Mouse (Mus musculus) hindbrain, embryonic 11.5 days (tissue): ENCODE results near the gene Fbxl17. TPM values are rescaled to one million over a fixed set of nuclear protein-coding genes. Genes with fewer than 3 reads are reported as not detected.

Experiments used
- ATAC-seq: fragments of 200-750 bp; cut with Nextera tagmentation; 2 replicates; pipeline ENCODE4 v1.8.0; 2017; ENCODE audit warnings: mild to moderate bottlenecking, moderate TSS enrichment, moderate library complexity; ENCODE audit not compliant: low FRiP score
- DNase-seq: peaks from one replicate; pipeline ENCODE4 v3.0.0-alpha.2; 2015; ENCODE audit warnings: low spot score
- H3K27ac ChIP-seq: fragments of 300-500 bp; sonication (generic); 2 replicates; pipeline ENCODE4 v1.5.1; 2014; ENCODE audit warnings: mild to moderate bottlenecking, low read depth, low read length
- H3K27me3 ChIP-seq: fragments of 300-500 bp; sonication (generic); 2 replicates; pipeline ENCODE4 v1.6.1; 2014; ENCODE audit warnings: mild to moderate bottlenecking, low read length, moderate library complexity, mixed read lengths; ENCODE audit not compliant: control insufficient read depth, insufficient read depth
- H3K36me3 ChIP-seq: fragments of 300-500 bp; sonication (generic); 2 replicates; pipeline ENCODE4 v1.6.1; 2014; ENCODE audit warnings: mild to moderate bottlenecking, low read length, moderate library complexity, mixed read lengths; ENCODE audit not compliant: control insufficient read depth, insufficient read depth
- H3K4me1 ChIP-seq: fragments of 300-500 bp; sonication (generic); replicated peaks from 2 replicates; pipeline ENCODE4 v1.6.1; 2014; ENCODE audit warnings: low read length, mixed read lengths; ENCODE audit not compliant: control insufficient read depth, insufficient read depth
- H3K4me2 ChIP-seq: fragments of 300-500 bp; sonication (generic); replicated peaks from 2 replicates; pipeline ENCODE4 v1.6.1; 2014; ENCODE audit warnings: mild to moderate bottlenecking, low read depth, low read length
- H3K4me3 ChIP-seq: fragments of 300-500 bp; sonication (generic); 2 replicates; pipeline ENCODE4 v1.5.1; 2014; ENCODE audit warnings: low read depth, low read length
- H3K9ac ChIP-seq: fragments of 300-500 bp; sonication (generic); 2 replicates; pipeline ENCODE4 v1.6.1; 2014; ENCODE audit warnings: low read depth, low read length
- H3K9me3 ChIP-seq: fragments of 300-500 bp; sonication (generic); 2 replicates; pipeline ENCODE4 v1.6.1; 2016; ENCODE audit warnings: low read length; ENCODE audit not compliant: control insufficient read depth
- WGBS: fragments of 180-500 bp; shearing (Covaris S2); extraction: QIAGEN DNeasy Blood & Tissue Kit; methylation state at CpG from one replicate; pipeline ENCODE4 v1.1.7; 2014; 5-methylcytosine and 5-hydroxymethylcytosine counted together
- polyA plus RNA-seq: library from polyadenylated mRNA; unstranded; fragments of >200 nt; fragmentation: Nextera tagmentation; extraction: Ambion mirVana; gene quantifications from 2 replicates; pipeline ENCODE4 v1.2.1, GENCODE M21; 2014

Fbxl17 gene
- polyA plus RNA-seq, 1 experiment from 2014 or later = 9.1 TPM

GRCm38 (mm10) chr17:63076661-63077060 is 423.2 kb downstream of the Fbxl17 start:
- H3K4me1 ChIP-seq = no peaks in the 10 kb centered on the region; the same call in 1 of the 2 replicates
- no peak overlapping the region for H3K27ac ChIP-seq
- 73% methylated on average over 8 of the region's 8 CpGs for WGBS
- H3K9me3 ChIP-seq = no peaks in the 10 kb centered on the region
- no peak overlapping the region for H3K4me2 ChIP-seq
- no peak for ATAC-seq
- DNase-seq = no peak
- H3K27me3 ChIP-seq = no peaks in the 10 kb centered on the region
- no peak overlapping the region for H3K9ac ChIP-seq
- no peaks in the 10 kb centered on the region for H3K36me3 ChIP-seq
- no peak overlapping the region for H3K4me3 ChIP-seq

- H3K27me3 ChIP-seq = no peaks in the 10 kb centered on the region
- H3K4me1 ChIP-seq = no peaks in the 10 kb centered on the region; the same call in 1 of the 2 replicates
- no peak overlapping the region for H3K4me3 ChIP-seq
- H3K9ac ChIP-seq = no peak overlapping the region
- DNase-seq = no peak
- ATAC-seq = no peak
- WGBS = 64% methylated on average over 8 of the region's 8 CpGs
- no peak overlapping the region for H3K27ac ChIP-seq
- H3K9me3 ChIP-seq = no peaks in the 10 kb centered on the region
- H3K4me2 ChIP-seq = no peak overlapping the region
- no peaks in the 10 kb centered on the region for H3K36me3 ChIP-seq
Observed at GRCm38 (mm10) chr17:63076037-63076426, 423.8 kb downstream of the Fbxl17 start.

GRCm38 (mm10) chr17:63075091-63076036 is 424.5 kb downstream of the Fbxl17 start:
- Histone ChIP-seq H3K27ac (no peak overlapping the region), H3K4me2 (no peak overlapping the region), H3K9me3 (no peaks in the 10 kb centered on the region), H3K36me3 (no peaks in the 10 kb centered on the region), H3K4me3 (no peak overlapping the region), H3K27me3 (no peaks in the 10 kb centered on the region), H3K4me1 (no peaks in the 10 kb centered on the region; the same call in 1 of the 2 replicates), H3K9ac (no peak overlapping the region)
- ATAC-seq (0 out of 2 replicates have a peak, but pooled peaks have one; percentile 47), DNase-seq (no peak)
- 75% methylated on average over 14 of the region's 14 CpGs for WGBS

- peaks cover 2% of the 10 kb centered on the region; the same call in 1 of the 2 replicates for H3K4me1 ChIP-seq
- no peak for ATAC-seq
- no peak overlapping the region for H3K27ac ChIP-seq
Observed at GRCm38 (mm10) chr17:63073342-63073741, 426.5 kb downstream of the Fbxl17 start.

GRCm38 (mm10) chr17:63071134-63071923 is 428.5 kb downstream of the Fbxl17 start:
- Histone ChIP-seq H3K4me2 (no peak overlapping the region), H3K4me1 (peaks cover 2% of the 10 kb centered on the region; the same call in 1 of the 2 replicates), H3K27me3 (no peaks in the 10 kb centered on the region), H3K27ac (no peak overlapping the region), H3K9ac (no peak overlapping the region), H3K36me3 (no peaks in the 10 kb centered on the region), H3K4me3 (no peak overlapping the region), H3K9me3 (no peaks in the 10 kb centered on the region)
- ATAC-seq (no peak), DNase-seq (no peak)
- 77% methylated on average over 15 of the region's 15 CpGs for WGBS

More at GRCm38 (mm10) chr17:63073342-63073741, 426.5 kb downstream of the Fbxl17 start:
- no peak overlapping the region for H3K4me3 ChIP-seq
- no peak overlapping the region for H3K4me2 ChIP-seq
- DNase-seq = no peak
- no peaks in the 10 kb centered on the region for H3K9me3 ChIP-seq
- no peak overlapping the region for H3K9ac ChIP-seq
- WGBS = 78% methylated on average over 6 of the region's 6 CpGs
- no peaks in the 10 kb centered on the region for H3K36me3 ChIP-seq
- no peaks in the 10 kb centered on the region for H3K27me3 ChIP-seq

GRCm38 (mm10) chr17:63070161-63070761 is 429.6 kb downstream of the Fbxl17 start:
- Histone ChIP-seq H3K4me2 (no peak overlapping the region), H3K4me3 (no peak overlapping the region), H3K4me1 (peaks cover 2% of the 10 kb centered on the region; the same call in 1 of the 2 replicates), H3K27ac (peak overlapping the region; percentile 58), H3K9me3 (no peaks in the 10 kb centered on the region), H3K9ac (no peak overlapping the region), H3K27me3 (no peaks in the 10 kb centered on the region), H3K36me3 (no peaks in the 10 kb centered on the region)
- DNase-seq = peak; percentile 53
- peak; percentile 72 for ATAC-seq
- 25% methylated on average over 5 of the region's 5 CpGs for WGBS

GRCm38 (mm10) chr17:63062785-63063184 is 437.0 kb downstream of the Fbxl17 start:
- H3K36me3 ChIP-seq = no peaks in the 10 kb centered on the region
- H3K9me3 ChIP-seq = no peaks in the 10 kb centered on the region
- no peak overlapping the region for H3K27ac ChIP-seq
- H3K4me2 ChIP-seq = no peak overlapping the region
- no peak for DNase-seq
- no peaks in the 10 kb centered on the region for H3K27me3 ChIP-seq
- no peak for ATAC-seq
- 60% methylated on average over 5 of the region's 5 CpGs for WGBS
- H3K4me1 ChIP-seq = no peaks in the 10 kb centered on the region
- H3K9ac ChIP-seq = no peak overlapping the region
- H3K4me3 ChIP-seq = no peak overlapping the region

- 86% methylated on average over 3 of the region's 3 CpGs for WGBS
- H3K27ac ChIP-seq = no peak overlapping the region
- H3K4me2 ChIP-seq = no peak overlapping the region
- H3K9me3 ChIP-seq = no peaks in the 10 kb centered on the region
- no peak overlapping the region for H3K9ac ChIP-seq
- DNase-seq (no peak), ATAC-seq (no peak)
- no peak overlapping the region for H3K4me3 ChIP-seq
- no peaks in the 10 kb centered on the region for H3K36me3 ChIP-seq
- no peaks in the 10 kb centered on the region for H3K27me3 ChIP-seq
- no peaks in the 10 kb centered on the region for H3K4me1 ChIP-seq
Observed at GRCm38 (mm10) chr17:63061786-63062185, 438.0 kb downstream of the Fbxl17 start.
